Mouse (Mus musculus): ENCODE results near the gene Cyb5r3. TPM values are rescaled to one million over a fixed set of nuclear protein-coding genes. Genes with fewer than 3 reads are reported as not detected.

Cyb5r3 gene
- polyA plus RNA-seq, 2 experiments from 2014 or later = 55.9 to 73.9 TPM

DNA sequence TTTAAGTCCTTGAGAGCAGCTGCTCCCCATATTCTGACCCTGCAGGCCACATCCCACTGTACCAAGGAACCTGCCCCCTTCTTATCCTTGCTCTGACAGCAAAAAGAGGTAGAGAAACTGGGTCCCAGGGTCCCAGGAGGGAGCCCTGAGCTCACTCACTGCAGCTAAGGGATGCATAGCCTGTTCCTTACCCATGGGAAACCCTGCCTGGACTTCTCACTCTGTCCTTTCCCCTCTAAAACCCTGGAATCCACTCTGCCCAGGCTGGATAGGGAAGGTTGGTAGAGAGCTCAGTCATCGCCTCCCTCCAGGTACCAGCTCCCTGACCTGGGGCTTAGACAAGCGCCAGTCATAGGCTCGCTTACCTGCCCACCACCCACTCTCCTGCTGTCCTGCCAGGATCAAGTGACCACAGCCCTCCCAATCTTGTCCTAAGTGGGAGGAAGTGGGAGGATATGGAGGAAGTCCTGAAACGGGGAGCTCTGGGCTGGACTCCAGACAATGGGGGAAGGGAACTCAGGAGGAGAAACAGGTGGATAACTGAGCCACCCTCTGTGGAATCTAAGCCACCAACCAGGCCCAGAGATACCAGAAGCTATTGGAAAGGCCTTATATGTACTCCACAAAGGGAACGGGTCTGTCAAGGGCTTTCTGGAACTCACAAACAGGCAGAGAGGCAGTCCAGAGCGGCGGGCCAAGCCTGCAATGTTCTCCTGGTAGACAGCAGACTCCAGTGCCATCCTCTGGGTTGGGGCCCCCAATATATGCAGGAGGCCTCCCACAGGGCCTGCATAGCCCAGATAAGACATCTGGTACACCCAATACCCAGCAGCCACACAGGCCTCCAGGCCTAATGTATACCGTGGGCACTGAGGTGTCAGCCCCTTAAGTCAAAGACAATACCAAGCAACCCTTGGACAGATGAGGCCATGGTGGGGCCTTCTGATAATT is 2.3 kb downstream of the Cyb5r3 start:
- no peak for ATAC-seq

DNA sequence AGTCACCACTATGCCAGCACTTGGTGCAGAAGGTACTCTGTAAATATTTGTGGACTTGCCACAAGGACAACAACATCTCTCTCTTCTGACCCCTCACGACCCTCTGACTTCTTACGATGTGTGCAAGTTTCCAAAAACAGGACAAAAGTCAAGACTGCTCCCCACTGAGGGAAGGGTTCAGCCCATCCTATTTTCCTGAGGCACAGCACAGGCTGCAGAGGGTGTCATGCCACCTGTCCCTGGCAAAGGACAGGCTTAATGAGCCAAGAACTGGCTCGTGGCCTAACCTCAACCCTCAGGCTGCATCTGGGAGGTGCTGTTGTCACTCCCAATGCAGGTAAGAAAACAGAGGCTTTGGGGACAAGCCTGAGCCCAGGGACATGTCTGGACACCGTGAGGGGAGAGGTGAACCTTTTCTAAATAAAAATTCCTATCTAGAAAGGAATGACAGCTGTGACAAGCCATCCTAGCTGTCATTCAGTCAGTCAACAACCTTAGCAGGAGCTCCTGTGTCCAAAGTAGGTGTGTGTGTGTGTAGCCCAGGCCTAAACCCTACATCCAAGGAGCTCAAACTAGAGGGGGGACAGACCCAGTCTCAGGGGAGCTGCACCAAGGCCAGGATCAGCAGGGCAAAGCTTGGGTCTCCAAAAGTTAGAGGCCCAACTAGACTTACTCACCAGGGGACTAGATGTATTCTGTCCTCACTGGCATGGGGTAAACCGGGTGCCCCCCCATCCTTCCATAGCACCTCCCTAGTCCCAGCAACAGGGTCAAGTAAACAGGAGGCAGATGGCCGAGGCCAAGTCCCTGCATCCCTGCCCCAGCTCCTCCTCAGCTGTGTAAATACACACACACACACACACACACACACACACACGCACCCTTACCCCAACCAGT is 3.3 kb downstream of the Cyb5r3 start:
- ATAC-seq = no peak

GRCm38 (mm10) chr15:83168311-83168710 is 4.1 kb downstream of the Cyb5r3 start:
- no peak for ATAC-seq

- ATAC-seq = no peak
Measured at GRCm38 (mm10) chr15:83167550-83168065, 4.8 kb downstream of the Cyb5r3 start.

- ATAC-seq = no peak
Measured at GRCm38 (mm10) chr15:83167126-83167525, 5.3 kb downstream of the Cyb5r3 start.

GRCm38 (mm10) chr15:83166642-83167041 is 5.8 kb downstream of the Cyb5r3 start:
- no peak for ATAC-seq

DNA sequence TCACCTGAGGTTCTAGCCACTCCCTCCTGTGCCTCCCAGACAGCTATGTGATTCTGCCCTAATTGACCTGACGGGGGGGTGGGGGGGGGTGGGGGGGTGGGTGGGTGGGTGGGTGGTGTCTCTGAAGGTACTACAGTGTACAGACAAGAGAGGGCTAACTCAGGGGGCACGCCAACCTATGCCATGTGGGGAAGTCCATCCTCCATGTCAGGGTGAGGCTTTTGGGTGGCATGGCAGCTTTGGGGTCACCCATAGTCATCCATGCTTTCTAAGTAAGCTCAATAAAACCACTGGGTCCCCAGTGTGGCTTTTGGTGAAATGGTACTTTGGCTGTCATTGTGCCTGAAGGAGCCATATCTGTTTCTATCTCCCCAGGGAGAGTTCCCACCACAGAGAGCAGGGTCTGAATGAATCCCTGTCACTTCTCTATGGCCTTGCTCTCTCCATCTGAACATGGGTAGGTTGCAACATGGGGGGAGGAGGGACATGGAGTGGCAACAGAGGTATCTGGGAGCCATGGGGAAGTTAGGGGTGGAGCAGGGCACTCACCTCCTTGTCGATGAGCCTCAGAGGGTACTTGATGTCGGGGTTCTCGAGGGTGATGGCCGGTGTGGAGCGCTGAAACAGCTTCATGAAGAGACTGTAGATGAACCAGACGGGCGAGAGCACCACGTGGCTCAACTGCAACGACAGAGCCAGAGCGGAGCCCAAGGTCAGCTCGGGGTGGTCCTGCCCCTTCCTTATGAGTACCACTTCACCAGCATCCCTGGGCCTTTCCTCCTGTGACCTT is 6.7 kb downstream of the Cyb5r3 start:
- no peak for ATAC-seq

DNA sequence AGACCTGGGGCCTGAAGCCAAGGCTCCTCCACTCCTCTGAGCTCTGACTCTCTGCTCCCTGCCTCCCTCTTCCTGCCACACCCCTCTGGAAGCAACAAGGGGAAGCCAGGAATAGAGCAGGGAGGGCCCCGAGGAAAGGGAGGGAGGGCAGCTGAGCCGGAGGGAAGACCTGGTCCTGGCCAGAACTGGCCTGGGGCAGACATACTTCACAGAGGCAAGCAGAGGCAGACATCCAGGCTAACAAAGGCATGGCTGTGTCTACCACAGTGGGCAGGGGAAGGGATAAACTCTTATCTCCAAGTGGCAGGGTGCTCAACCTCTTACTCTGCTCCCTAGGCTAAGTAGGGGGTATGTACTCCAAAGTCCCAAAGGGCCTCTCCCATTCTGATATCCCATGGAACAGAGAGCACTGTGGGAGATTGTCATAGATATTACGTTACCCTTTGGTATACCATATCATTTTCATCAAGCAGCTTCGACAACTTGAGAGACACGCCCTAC is 7.4 kb downstream of the Cyb5r3 start:
- no peak for ATAC-seq

GRCm38 (mm10) chr15:83162818-83163485 is 9.4 kb downstream of the Cyb5r3 start:
- no peak for ATAC-seq

- ATAC-seq = no peak
Measured at GRCm38 (mm10) chr15:83162001-83162400, 10.4 kb downstream of the Cyb5r3 start.

DNA sequence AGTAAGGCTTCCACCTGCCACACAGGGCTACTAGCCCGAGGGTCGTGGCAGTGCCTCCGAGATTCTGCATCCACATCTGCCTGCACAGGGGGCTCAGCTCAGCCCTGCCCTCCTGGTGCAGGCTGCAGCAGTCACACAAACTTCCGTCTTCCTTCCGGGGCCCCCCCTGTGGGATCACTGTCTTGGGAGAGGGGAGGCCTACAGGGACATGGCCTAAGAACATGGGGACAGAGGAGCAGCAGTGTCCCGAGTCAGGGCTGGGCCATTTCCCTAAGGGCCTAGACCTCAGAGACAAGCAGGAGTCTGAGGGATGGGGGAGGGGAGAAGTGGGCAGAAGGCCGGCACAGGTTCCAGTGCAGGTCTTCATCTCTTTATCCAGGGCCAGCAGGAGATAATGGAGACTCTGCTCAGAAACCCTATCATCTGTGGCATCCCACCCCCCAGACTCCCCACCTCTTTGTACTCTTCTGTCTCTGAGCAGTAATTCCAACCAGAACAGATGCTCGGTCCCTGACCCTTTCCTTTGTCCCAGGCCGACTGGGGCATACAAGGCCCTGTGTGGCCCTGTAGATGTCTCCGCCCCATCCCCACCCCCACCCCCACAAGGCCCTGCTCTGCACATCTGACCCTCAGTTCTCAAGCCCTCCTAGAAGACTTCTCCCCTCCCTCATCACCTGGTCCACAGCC is 11.2 kb downstream of the Cyb5r3 start:
- ATAC-seq = no peak

GRCm38 (mm10) chr15:83160561-83160960 is 11.8 kb downstream of the Cyb5r3 start:
- no peak for ATAC-seq

DNA sequence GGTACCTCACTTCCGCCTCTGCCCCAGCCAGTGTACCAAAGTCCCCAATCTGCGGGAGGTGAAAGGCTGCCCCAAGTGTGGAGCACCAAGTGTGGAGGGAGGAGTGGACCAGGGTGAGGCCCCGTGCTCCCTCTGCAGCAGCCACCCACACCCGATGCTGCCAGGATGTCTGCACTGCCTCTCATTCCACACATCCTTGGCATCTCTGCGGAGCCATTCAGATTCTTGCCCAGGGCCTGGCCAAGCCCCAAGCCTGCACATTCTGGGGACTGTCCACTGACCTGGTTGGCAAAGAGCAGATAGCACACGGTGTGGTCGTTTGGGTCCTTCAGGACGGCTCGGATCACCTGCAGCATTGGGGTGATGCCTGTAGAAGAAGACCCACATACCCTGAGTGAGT is 12.6 kb downstream of the Cyb5r3 start:
- no peak for ATAC-seq

DNA sequence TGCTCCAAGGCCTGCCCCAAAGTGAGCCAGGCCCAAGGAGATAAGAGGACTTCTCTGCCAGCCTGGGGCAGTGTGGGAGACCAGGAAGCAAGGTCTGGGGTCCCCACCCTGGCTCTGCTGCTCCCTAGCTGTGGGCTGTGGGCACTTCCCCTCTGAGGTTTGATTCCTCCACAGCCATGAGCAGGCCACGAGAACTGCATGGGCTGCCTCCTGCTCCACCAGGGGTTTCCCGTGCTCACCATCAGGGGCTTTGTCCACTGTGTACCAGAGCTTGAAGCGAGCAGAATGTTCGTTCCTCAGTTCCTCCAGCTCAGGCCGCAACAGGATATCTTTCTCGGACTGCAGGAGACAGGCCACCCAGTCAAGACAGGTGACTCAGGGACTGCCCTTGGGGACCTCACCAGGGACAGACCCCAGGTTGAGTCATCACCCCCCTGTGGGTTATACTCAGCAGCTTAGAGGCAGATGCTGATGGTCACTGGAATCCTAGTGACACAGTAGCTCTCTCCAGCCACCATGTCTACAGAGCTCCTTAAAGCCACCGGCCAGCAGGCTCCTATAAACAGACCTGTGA is 13.7 kb downstream of the Cyb5r3 start:
- ATAC-seq = no peak

GRCm38 (mm10) chr15:83157667-83158064 is 14.7 kb downstream of the Cyb5r3 start:
- no peak for ATAC-seq

DNA sequence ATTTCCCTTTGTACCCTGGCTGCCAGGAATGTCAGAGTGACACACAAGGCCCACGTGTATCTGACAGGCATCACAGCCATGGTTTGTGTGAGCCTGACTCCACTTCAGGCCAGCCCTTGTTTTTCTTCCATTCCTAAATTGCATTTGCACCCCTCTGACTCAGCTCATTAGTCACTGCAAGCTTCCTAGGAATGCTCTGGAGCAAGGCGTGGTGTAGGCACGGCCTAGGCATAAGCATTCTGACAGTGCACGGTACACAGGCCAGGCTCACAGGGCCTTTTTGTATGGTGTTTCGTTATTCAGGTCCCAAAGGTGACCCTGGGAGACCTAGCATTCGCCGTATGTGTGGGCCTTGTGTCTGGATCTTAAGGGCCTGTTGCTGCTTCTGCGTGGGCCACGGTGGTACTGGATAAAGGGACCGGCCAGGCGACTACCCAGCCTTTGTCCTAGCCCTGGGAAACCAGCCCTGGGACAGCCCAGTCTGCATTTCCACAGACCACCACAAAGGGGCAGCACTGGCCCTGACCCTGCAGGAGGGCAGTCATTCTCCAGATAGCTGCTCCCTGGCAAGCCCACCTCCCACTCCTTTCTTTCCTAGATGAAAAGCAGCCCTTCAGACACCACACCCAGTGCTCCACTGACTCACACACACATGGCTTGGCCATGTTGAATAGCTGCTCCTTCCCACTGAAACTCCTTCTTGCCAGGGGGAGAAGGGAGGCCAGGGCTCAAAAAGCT is 15.3 kb downstream of the Cyb5r3 start:
- no peak for ATAC-seq

GRCm38 (mm10) chr15:83155672-83156419 is 16.5 kb downstream of the Cyb5r3 start:
- no peak for ATAC-seq

GRCm38 (mm10) chr15:83154309-83154708 is 18.1 kb downstream of the Cyb5r3 start:
- ATAC-seq = no peak

DNA sequence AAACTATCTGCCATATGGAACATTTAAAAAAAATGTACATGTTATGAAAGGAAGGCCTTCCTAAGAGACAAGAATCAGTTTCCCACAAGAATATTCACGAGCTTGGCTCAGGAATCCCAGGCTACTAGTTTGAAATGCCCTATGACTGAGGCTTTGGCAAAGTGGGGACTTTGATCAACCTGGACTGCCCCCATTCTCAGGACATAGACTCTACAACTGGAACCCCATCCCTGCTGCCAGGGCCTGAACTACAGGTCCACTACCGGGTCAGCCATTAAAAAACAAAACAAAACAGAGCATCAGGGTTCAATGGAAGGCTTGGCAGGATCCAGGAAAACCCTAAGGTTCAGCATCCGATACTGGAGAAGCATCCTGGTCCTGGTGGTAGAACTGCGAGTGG is 21.7 kb downstream of the Cyb5r3 start:
- no peak for ATAC-seq
